ENCODE assay signal across 8 mouse cellular contexts in the genomic region with DNA sequence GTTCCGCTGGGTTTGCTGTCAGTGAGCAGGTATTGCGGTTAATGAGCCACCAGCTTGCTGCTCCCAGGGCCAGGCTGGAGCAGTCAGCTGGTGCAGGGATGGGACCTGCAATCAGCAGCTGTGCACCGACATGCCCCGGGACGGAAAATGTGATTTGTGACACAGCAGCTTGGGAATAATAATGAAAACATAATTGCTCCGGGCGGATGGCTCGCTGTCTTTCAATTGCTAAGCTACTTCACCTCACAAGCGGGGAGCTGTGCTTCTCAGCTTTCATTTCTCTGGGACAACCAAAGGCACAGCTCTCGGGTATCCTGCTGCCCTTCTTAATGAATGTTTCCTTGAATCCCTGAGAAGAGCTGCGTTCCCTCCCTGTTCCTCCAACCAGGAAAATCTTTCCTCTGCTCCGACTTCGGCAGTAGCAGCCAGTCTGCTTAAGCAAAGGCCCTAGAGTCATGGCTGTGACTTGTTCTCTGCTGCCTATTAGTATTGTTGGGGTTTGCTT.
DNase-seq lines count a peak whose midpoint lies in the region; ATAC-seq lines count a peak whose summit lies in the region.

No protein-coding gene starts in this region.

- no peak overlapping the region for H3K27ac ChIP-seq in embryonic facial prominence, embryonic 11.5 days (replicated peaks; ENCODE audit: low read depth, low read length)
- H3K27ac ChIP-seq in heart, embryonic 14.5 days (replicated peaks in 1 of 2; ENCODE audit: control insufficient read depth in 1 of 2, insufficient read depth in 1 of 2, low read depth in 2 of 2, low read length in 2 of 2): peak overlapping the region in 1 of 2 experiments; percentile 12; a peak in 1 of 4 replicates
- peak overlapping the region; percentile 45 for H3K27ac ChIP-seq in neural tube, embryonic 14.5 days (ENCODE audit: low read depth, low read length)

- peak; percentile 77 for ATAC-seq in embryonic facial prominence, embryonic 11.5 days (replicated peaks; ENCODE audit: insufficient number of reproducible peaks, low FRiP score, low TSS enrichment, low read depth)
- no peak for ATAC-seq in heart, embryonic 14.5 days (ENCODE audit: insufficient number of reproducible peaks, insufficient read depth, low FRiP score, low read depth)
- peak; percentile 92 for ATAC-seq in neural tube, embryonic 14.5 days (ENCODE audit: low read depth)

- H3K9ac ChIP-seq in embryonic facial prominence, embryonic 11.5 days (replicated peaks; ENCODE audit: low read length): peak overlapping the region; percentile 52
- H3K9ac ChIP-seq in heart, embryonic 14.5 days (ENCODE audit: low read length): peak overlapping the region; percentile 44
- H3K9ac ChIP-seq in neural tube, embryonic 14.5 days (replicated peaks; ENCODE audit: low read depth, low read length): peak overlapping the region; percentile 32; the same call in 1 of the 2 replicates

- H3K4me3 ChIP-seq in embryonic facial prominence, embryonic 11.5 days (ENCODE audit: low read depth, low read length): peak overlapping the region; percentile 26
- H3K4me3 ChIP-seq in heart, embryonic 14.5 days (ENCODE audit: control insufficient read depth in 1 of 2, insufficient read depth in 1 of 2, low read depth in 1 of 2, low read length in 2 of 2): peak overlapping the region; percentile 23 to 41
- peak overlapping the region; percentile 33 for H3K4me3 ChIP-seq in neural tube, embryonic 14.5 days (ENCODE audit: low read depth, low read length)

- H3K9me3 ChIP-seq in embryonic facial prominence, embryonic 11.5 days (replicated peaks; ENCODE audit: control insufficient read depth, low read length): no peaks in the 10 kb centered on the region
- H3K9me3 ChIP-seq in heart, embryonic 14.5 days (ENCODE audit: control insufficient read depth, low read length): no peaks in the 10 kb centered on the region
- H3K9me3 ChIP-seq in neural tube, embryonic 14.5 days (ENCODE audit: control insufficient read depth, low read length): no peaks in the 10 kb centered on the region

- peak overlapping the region; percentile 60 for H3K4me2 ChIP-seq in embryonic facial prominence, embryonic 11.5 days (ENCODE audit: low read depth, low read length)
- H3K4me2 ChIP-seq in heart, embryonic 14.5 days (ENCODE audit: low read length): peak overlapping the region; percentile 66
- H3K4me2 ChIP-seq in neural tube, embryonic 14.5 days (ENCODE audit: low read depth, low read length): peak overlapping the region; percentile 63

- H3K36me3 ChIP-seq in embryonic facial prominence, embryonic 11.5 days (replicated peaks; ENCODE audit: control insufficient read depth, insufficient read depth, low read depth, low read length): no peaks in the 10 kb centered on the region
- no peaks in the 10 kb centered on the region for H3K36me3 ChIP-seq in heart, embryonic 14.5 days (ENCODE audit: control insufficient read depth, insufficient read depth, low read length)
- H3K36me3 ChIP-seq in neural tube, embryonic 14.5 days (ENCODE audit: control insufficient read depth, insufficient read depth, low read length): no peaks in the 10 kb centered on the region

- 4% methylated on average over 13 of the region's 13 CpGs for WGBS in embryonic facial prominence, embryonic 11.5 days
- WGBS in heart, embryonic 14.5 days: 46% methylated on average over 13 of the region's 13 CpGs
- WGBS in neural tube, embryonic 14.5 days: 8% methylated on average over 13 of the region's 13 CpGs

- no peaks in the 10 kb centered on the region for H3K27me3 ChIP-seq in embryonic facial prominence, embryonic 11.5 days (ENCODE audit: control insufficient read depth, insufficient read depth, low read length)
- 0 out of 2 replicates have a peak, but pooled peaks cover 4% of the 10 kb centered on the region for H3K27me3 ChIP-seq in heart, embryonic 14.5 days (ENCODE audit: control insufficient read depth, insufficient read depth, low read length)
- no peaks in the 10 kb centered on the region for H3K27me3 ChIP-seq in neural tube, embryonic 14.5 days (ENCODE audit: control insufficient read depth, insufficient read depth, low read length)

- H3K4me1 ChIP-seq in embryonic facial prominence, embryonic 11.5 days (ENCODE audit: control insufficient read depth, insufficient read depth, low read length): no peaks in the 10 kb centered on the region
- peaks cover 0 to 3% of the 10 kb centered on the region in 2 experiments; a peak in 2 of 4 replicates for H3K4me1 ChIP-seq in heart, embryonic 14.5 days (ENCODE audit: control insufficient read depth in 2 of 2, insufficient read depth in 2 of 2, low read length in 2 of 2)
- H3K4me1 ChIP-seq in neural tube, embryonic 14.5 days (ENCODE audit: control insufficient read depth, insufficient read depth, low read length): no peaks in the 10 kb centered on the region

- DNase-seq in ovary, adult 18-20 months (ENCODE audit: low spot score): peak; percentile 3
- no peak for DNase-seq in ovary, postnatal 14 days (ENCODE audit: low spot score)
- DNase-seq in embryonic facial prominence, embryonic 11.5 days (ENCODE audit: low spot score): peak; percentile 61
- DNase-seq in kidney, postnatal 14 days: peak; percentile 48
- peak; percentile 12 for DNase-seq in liver
- DNase-seq in spleen, postnatal 14 days (ENCODE audit: low spot score in 2 of 2): no peak

Comparison
In these comparisons a context has a peak if more than half of its experiments do, and no peak if none do; other contexts are left out.
1. DNase-seq: peak in ovary, adult 18-20 months (single experiment), embryonic facial prominence, embryonic 11.5 days (single experiment), kidney, postnatal 14 days (single experiment) and liver (single experiment); none in ovary, postnatal 14 days (single experiment) and spleen, postnatal 14 days (0 of 2).
2. Peak in every context shown above with its lines, with median percentiles within 50 percentile points of each other: H3K4me2 ChIP-seq, H3K4me3 ChIP-seq and H3K9ac ChIP-seq.